Mouse (Mus musculus) G1E (cell line): ENCODE data around the gene Chst11.
"Not testable (repeated sequence)": the region's sequence is repeated elsewhere in the genome, so short reads cannot be mapped to it uniquely, and the experiment has no call there.

Experiments
- CTCF ChIP-seq: IDR thresholded peaks from 2 replicates; pipeline ENCODE4 v1.5.1; 2012; ENCODE audit warnings: low read depth, low read length, inconsistent platforms, mixed read lengths
- TAL1 ChIP-seq: conservative IDR thresholded peaks from 2 replicates; pipeline ENCODE4 v1.6.1; 2012; ENCODE audit warnings: low read depth, low read length, inconsistent platforms, mixed read lengths

DNA sequence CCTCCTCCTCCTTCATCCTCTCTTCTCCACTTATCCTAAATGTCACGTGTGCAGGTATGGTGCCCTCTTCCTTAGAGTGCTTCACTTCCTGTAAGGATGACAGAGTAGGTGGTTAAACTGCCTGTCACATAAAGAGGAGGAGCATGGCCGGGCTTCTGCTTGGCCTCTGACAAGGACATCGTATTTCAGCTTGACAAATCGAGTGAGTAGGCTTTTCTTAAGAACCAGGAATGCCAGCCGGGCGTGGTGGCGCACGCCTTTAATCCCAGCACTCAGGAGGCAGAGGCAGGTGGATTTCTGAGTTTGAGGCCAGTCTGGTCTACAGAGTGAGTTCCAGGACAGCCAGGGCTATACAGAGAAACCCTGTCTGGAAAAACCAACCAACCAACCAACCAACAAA is 134.2 kb downstream of the Chst11 start:
- not testable (repeated sequence) for TF ChIP-seq CTCF, TAL1
